Comparison of ENCODE assay signal across 8 mouse cellular contexts in genomic region chr9:37527396-37528224, GRCm38 (mm10). TPM values are rescaled to one million over a fixed set of nuclear protein-coding genes. Genes with fewer than 3 reads are reported as not detected.
DNase-seq lines count a peak whose midpoint lies in the region; ATAC-seq and TF ChIP-seq lines count a peak whose summit lies in the region.

Gene Esam, plus strand, starts transcription at chr9:37528078.

- peaks cover 12% of the 10 kb centered on the region; the same call in 1 of the 2 replicates for H3K4me1 ChIP-seq in forebrain, embryonic 11.5 days (replicated peaks; ENCODE audit: control insufficient read depth, insufficient read depth, low read length)
- H3K4me1 ChIP-seq in lung, embryonic 14.5 days (ENCODE audit: insufficient read depth) = peaks cover 19% of the 10 kb centered on the region

- H3K9me3 ChIP-seq in forebrain, embryonic 11.5 days (ENCODE audit: control insufficient read depth, low read length) = no peaks in the 10 kb centered on the region
- H3K9me3 ChIP-seq in lung, embryonic 14.5 days (ENCODE audit: low read depth, low read length) = no peaks in the 10 kb centered on the region

- H3K9ac ChIP-seq in forebrain, embryonic 11.5 days (ENCODE audit: low read length) = no peak within 1 kb of the TSS
- peak within 1 kb of the TSS; percentile 53 for H3K9ac ChIP-seq in lung, embryonic 14.5 days

- H3K36me3 ChIP-seq in forebrain, embryonic 11.5 days (ENCODE audit: control insufficient read depth, insufficient read depth, low read length) = peaks cover 4% of the 10 kb centered on the region
- H3K36me3 ChIP-seq in lung, embryonic 14.5 days (ENCODE audit: insufficient read depth) = peaks cover 13% of the 10 kb centered on the region

- 0 out of 2 replicates have a peak within 1 kb of the TSS, but pooled peaks have one; percentile 5 for H3K4me2 ChIP-seq in forebrain, embryonic 11.5 days (ENCODE audit: low read depth, low read length, severe bottlenecking)
- peak within 1 kb of the TSS; percentile 61 for H3K4me2 ChIP-seq in lung, embryonic 14.5 days

- peak; percentile 22 for DNase-seq in thymus, postnatal 4 days
- no peak for DNase-seq in thymus, postnatal 25 days
- DNase-seq in forebrain, embryonic 11.5 days (ENCODE audit: low spot score) = peak; percentile 64
- peak; percentile 83 to 85 for DNase-seq in heart, postnatal 10 days
- peak; percentile 90 to 92 for DNase-seq in kidney, postnatal 36 days
- DNase-seq in lung, embryonic 14.5 days = peak; percentile 70
- peak; percentile 52 for DNase-seq in skeletal muscle tissue, adult 2 months (ENCODE audit: low read depth, low spot score)

- no peak within 1 kb of the TSS for H3K27ac ChIP-seq in forebrain, embryonic 11.5 days (ENCODE audit: low read depth, low read length)
- peak within 1 kb of the TSS; percentile 90 for H3K27ac ChIP-seq in lung, embryonic 14.5 days (ENCODE audit: low read depth)

- WGBS in forebrain, embryonic 11.5 days = 1% methylated on average over 41 of the region's 41 CpGs
- 11% methylated on average over 41 of the region's 41 CpGs for WGBS in lung, embryonic 14.5 days

- ATAC-seq in forebrain, embryonic 11.5 days (replicated peaks; ENCODE audit: low FRiP score) = no peak
- peak; percentile 8; the same call in 1 of the 2 replicates for ATAC-seq in lung, embryonic 14.5 days (ENCODE audit: insufficient read depth)
- ATAC-seq in frontal cortex, adult (ENCODE audit: low TSS enrichment) = no peak

- H3K27me3 ChIP-seq in forebrain, embryonic 11.5 days (ENCODE audit: control insufficient read depth, insufficient read depth, low read length) = peaks cover 59% of the 10 kb centered on the region
- H3K27me3 ChIP-seq in lung, embryonic 14.5 days (ENCODE audit: insufficient read depth, low read length) = peaks cover 27% of the 10 kb centered on the region

- TF ChIP-seq CTCF in lung, embryonic 14.5 days (IDR thresholded peaks at IDR 0.05; ENCODE audit: low read depth) = peak; percentile 10; the same call in 1 of the 2 replicates

- H3K4me3 ChIP-seq in forebrain, embryonic 11.5 days (ENCODE audit: low read depth, low read length) = no peak within 1 kb of the TSS
- peak within 1 kb of the TSS; percentile 39 for H3K4me3 ChIP-seq in lung, embryonic 14.5 days (ENCODE audit: low read depth, low read length)

- intact Hi-C loops in heart, postnatal 10 days (cut with DNase I) = loop anchor here (2.0 kb wide), 1 partner anchor 85 kb away; the partner anchor contains the start of gene Spa17

RNA-seq across cellular contexts. Expression of gene Esam, which starts in this region (rescaled TPM):
- polyA plus RNA-seq in forebrain, embryonic 11.5 days (2014; fragmentation: Nextera tagmentation; extraction: Ambion mirVana) = 29.8 and 30.7 TPM in 2 replicates
- total RNA-seq in heart, postnatal 10 days (2021) = 100 to 1,000 TPM; 125 to 131 TPM
- 149 and 152 TPM in 2 replicates for polyA plus RNA-seq in lung, embryonic 14.5 days (2014; fragmentation: Nextera tagmentation; extraction: Ambion mirVana)
